Mouse (Mus musculus) erythroblast, embryonic 14.5 days (primary cell): ENCODE data around the gene Ly6c2.
"Not testable (repeated sequence)": the region's sequence is repeated elsewhere in the genome, so short reads cannot be mapped to it uniquely, and the experiment has no call there.

ENCODE experiments used
- GATA1 ChIP-seq: IDR thresholded peaks from 2 replicates; pipeline ENCODE4 v1.6.1; 2012; ENCODE audit warnings: low read length, inconsistent platforms, mixed read lengths
- TAL1 ChIP-seq: IDR thresholded peaks from 3 replicates; pipeline ENCODE4 v1.6.1; 2012; ENCODE audit warnings: low read length, inconsistent platforms, mixed read lengths

GRCm38 (mm10) chr15:75141812-75142360 is 30.1 kb upstream of the Ly6c2 start:
- not testable (repeated sequence) for TF ChIP-seq GATA1, TAL1
